Mouse (Mus musculus): ENCODE measurements around the gene Grin2c. TPM values are rescaled to one million over a fixed set of nuclear protein-coding genes. Genes with fewer than 3 reads are reported as not detected.

Gene Grin2c
- total and polyA plus RNA-seq, 3 experiments, result not detected

DNA sequence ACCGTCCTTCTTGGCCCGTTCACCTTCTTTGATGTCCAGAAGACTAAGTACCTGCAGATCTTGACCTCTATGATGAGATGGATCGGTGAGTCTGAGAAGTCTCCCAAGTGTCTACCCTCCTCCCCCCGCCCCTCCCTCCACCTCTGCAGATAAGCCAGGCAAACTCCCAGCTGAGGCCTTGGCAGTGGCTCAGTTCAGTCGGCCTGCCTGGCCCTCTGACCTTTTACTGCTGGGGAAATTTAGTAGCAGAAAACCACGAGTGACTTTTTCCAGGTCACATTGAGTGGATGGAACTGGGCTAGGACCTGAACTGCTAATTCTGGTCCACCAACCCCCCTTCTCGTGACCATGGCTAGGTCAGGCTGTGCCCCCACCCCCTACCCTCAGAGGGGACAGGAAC, 38.6 kb downstream of the Grin2c start:
- H3K27me3 ChIP-seq (ENCODE audit: control insufficient read depth in 1 of 2, insufficient read depth in 2 of 2, low read length in 2 of 2), result no peaks in the 10 kb centered on the region
- H3K9me3 ChIP-seq (replicated peaks; ENCODE audit: insufficient read depth, low read length), result no peaks in the 10 kb centered on the region
- no peak overlapping the region for H3K27ac ChIP-seq (ENCODE audit: control insufficient read depth, low read depth, low read length)
- H3K4me1 ChIP-seq (ENCODE audit: control insufficient read depth in 1 of 2, insufficient read depth in 2 of 2, low read length in 2 of 2), result peaks cover 0 to 6% of the 10 kb centered on the region in 2 experiments; a peak in 2 of 4 replicates
- TF ChIP-seq ZNF384 (IDR thresholded peaks at IDR 0.05; ENCODE audit: low read depth, low read length), result no peak
- no peak for TF ChIP-seq JUND (IDR thresholded peaks at IDR 0.05; ENCODE audit: low read depth, low read length)
- TF ChIP-seq NELFE (IDR thresholded peaks at IDR 0.05; ENCODE audit: low read depth, low read length), result no peak
- no peak for TF ChIP-seq TAL1 (IDR thresholded peaks at IDR 0.05; ENCODE audit: low read length)
- TF ChIP-seq RCOR1 (IDR thresholded peaks at IDR 0.05; ENCODE audit: low read depth, low read length), result no peak
- TF ChIP-seq HCFC1 (IDR thresholded peaks at IDR 0.05; ENCODE audit: low read depth, low read length), result no peak
- TF ChIP-seq BHLHE40 (IDR thresholded peaks at IDR 0.05; ENCODE audit: borderline replicate concordance, low read depth, low read length), result no peak
- TF ChIP-seq ETS1 (IDR thresholded peaks at IDR 0.05; ENCODE audit: low read depth, low read length), result no peak
- TF ChIP-seq MAX (IDR thresholded peaks at IDR 0.05; ENCODE audit: low read length), result no peak
- TF ChIP-seq TBP (IDR thresholded peaks at IDR 0.05; ENCODE audit: low read depth, low read length), result no peak
- no peak for TF ChIP-seq USF2 (IDR thresholded peaks at IDR 0.05; ENCODE audit: borderline replicate concordance in 1 of 2, insufficient read depth in 1 of 2, low read depth in 1 of 2, low read length in 2 of 2)
- TF ChIP-seq SIN3A (IDR thresholded peaks at IDR 0.05; ENCODE audit: low read length), result no peak
- no peak for TF ChIP-seq MYC (IDR thresholded peaks at IDR 0.05; ENCODE audit: low read depth, low read length)
- H3K79me2 ChIP-seq (ENCODE audit: control insufficient read depth, insufficient read depth, low read length, poor library complexity), result no peaks in the 10 kb centered on the region
- no peaks in the 10 kb centered on the region; a peak in 1 of 4 replicates for H3K36me3 ChIP-seq (ENCODE audit: control insufficient read depth in 1 of 2, insufficient read depth in 2 of 2, low read length in 2 of 2)
- no peak overlapping the region for H3K4me3 ChIP-seq (ENCODE audit: control insufficient read depth in 1 of 2, insufficient read depth in 1 of 2, low read depth in 2 of 2, low read length in 2 of 2)
- DNase-seq (ENCODE audit: low read depth, low spot score), result no peak
- H3K9ac ChIP-seq (ENCODE audit: control insufficient read depth, low read depth, low read length, poor library complexity, severe bottlenecking), result no peak overlapping the region

- Histone ChIP-seq H3K36me3 (ENCODE audit: control insufficient read depth in 1 of 2, insufficient read depth in 2 of 2, low read length in 2 of 2) (no peaks in the 10 kb centered on the region; a peak in 1 of 4 replicates), H3K27ac (ENCODE audit: control insufficient read depth, low read depth, low read length) (no peak overlapping the region), H3K79me2 (ENCODE audit: control insufficient read depth, insufficient read depth, low read length, poor library complexity) (no peaks in the 10 kb centered on the region), H3K9ac (ENCODE audit: control insufficient read depth, low read depth, low read length, poor library complexity, severe bottlenecking) (no peak overlapping the region), H3K27me3 (ENCODE audit: control insufficient read depth in 1 of 2, insufficient read depth in 2 of 2, low read length in 2 of 2) (no peaks in the 10 kb centered on the region), H3K4me3 (ENCODE audit: control insufficient read depth in 1 of 2, insufficient read depth in 1 of 2, low read depth in 2 of 2, low read length in 2 of 2) (no peak overlapping the region), H3K9me3 (replicated peaks; ENCODE audit: insufficient read depth, low read length) (no peaks in the 10 kb centered on the region), H3K4me1 (ENCODE audit: control insufficient read depth in 1 of 2, insufficient read depth in 2 of 2, low read length in 2 of 2) (peaks cover 0 to 6% of the 10 kb centered on the region in 2 experiments; a peak in 2 of 4 replicates)
- DNase-seq (ENCODE audit: low read depth, low spot score), result no peak
- TF ChIP-seq POLR2AphosphoS2 (IDR thresholded peaks at IDR 0.05; ENCODE audit: low read length) (no peak), SIN3A (IDR thresholded peaks at IDR 0.05; ENCODE audit: low read length) (no peak), NELFE (IDR thresholded peaks at IDR 0.05; ENCODE audit: low read depth, low read length) (no peak), MAZ (IDR thresholded peaks at IDR 0.05; ENCODE audit: low read depth, low read length) (no peak), RCOR1 (IDR thresholded peaks at IDR 0.05; ENCODE audit: low read depth, low read length) (no peak), ETS1 (IDR thresholded peaks at IDR 0.05; ENCODE audit: low read depth, low read length) (no peak), ZMIZ1 (IDR thresholded peaks at IDR 0.05; ENCODE audit: low read depth, low read length) (no peak), RAD21 (IDR thresholded peaks at IDR 0.05; ENCODE audit: low read depth, low read length) (no peak), MAX (IDR thresholded peaks at IDR 0.05; ENCODE audit: low read length) (no peak), POLR2AphosphoS5 (IDR thresholded peaks at IDR 0.05; ENCODE audit: borderline replicate concordance, low read depth, low read length) (no peak), JUND (IDR thresholded peaks at IDR 0.05; ENCODE audit: low read depth, low read length) (no peak), ELF1 (IDR thresholded peaks at IDR 0.05; ENCODE audit: low read depth, low read length) (no peak), ZC3H11A (IDR thresholded peaks at IDR 0.05; ENCODE audit: low read depth, low read length) (no peak), MEF2A (IDR thresholded peaks at IDR 0.05; ENCODE audit: extremely low read depth, insufficient replicate concordance, low read depth, low read length, poor library complexity, severe bottlenecking) (no peak), MYB (IDR thresholded peaks at IDR 0.05; ENCODE audit: low read depth, low read length) (no peak), ZKSCAN1 (IDR thresholded peaks at IDR 0.05; ENCODE audit: low read depth, low read length) (no peak), MYC (IDR thresholded peaks at IDR 0.05; ENCODE audit: low read depth, low read length) (no peak), BHLHE40 (IDR thresholded peaks at IDR 0.05; ENCODE audit: borderline replicate concordance, low read depth, low read length) (no peak), CTCF (IDR thresholded peaks at IDR 0.05 in 2 of 3, conservative IDR thresholded peaks at IDR 0.05 in 1 of 3; ENCODE audit: control insufficient read depth in 1 of 3, insufficient read depth in 1 of 3, low read depth in 2 of 3, low read length in 3 of 3, poor library complexity in 1 of 3, severe bottlenecking in 1 of 3) (no peak), TBP (IDR thresholded peaks at IDR 0.05; ENCODE audit: low read depth, low read length) (no peak)
Measured at GRCm38 (mm10) chr11:115227640-115228039, 39.4 kb downstream of the Grin2c start.

All from MEL (cell line).